Mouse (Mus musculus) yolk sac, embryonic 10.5 days (tissue): ENCODE data around the gene Gm20388.
"Not testable (repeated sequence)": the region's sequence is repeated elsewhere in the genome, so short reads cannot be mapped to it uniquely, and the experiment has no call there.

Source experiments
- DNase-seq: peaks from one replicate; pipeline ENCODE4 v3.0.0-alpha.2; 2017; ENCODE audit warnings: low spot score

Gm20388 gene

DNA sequence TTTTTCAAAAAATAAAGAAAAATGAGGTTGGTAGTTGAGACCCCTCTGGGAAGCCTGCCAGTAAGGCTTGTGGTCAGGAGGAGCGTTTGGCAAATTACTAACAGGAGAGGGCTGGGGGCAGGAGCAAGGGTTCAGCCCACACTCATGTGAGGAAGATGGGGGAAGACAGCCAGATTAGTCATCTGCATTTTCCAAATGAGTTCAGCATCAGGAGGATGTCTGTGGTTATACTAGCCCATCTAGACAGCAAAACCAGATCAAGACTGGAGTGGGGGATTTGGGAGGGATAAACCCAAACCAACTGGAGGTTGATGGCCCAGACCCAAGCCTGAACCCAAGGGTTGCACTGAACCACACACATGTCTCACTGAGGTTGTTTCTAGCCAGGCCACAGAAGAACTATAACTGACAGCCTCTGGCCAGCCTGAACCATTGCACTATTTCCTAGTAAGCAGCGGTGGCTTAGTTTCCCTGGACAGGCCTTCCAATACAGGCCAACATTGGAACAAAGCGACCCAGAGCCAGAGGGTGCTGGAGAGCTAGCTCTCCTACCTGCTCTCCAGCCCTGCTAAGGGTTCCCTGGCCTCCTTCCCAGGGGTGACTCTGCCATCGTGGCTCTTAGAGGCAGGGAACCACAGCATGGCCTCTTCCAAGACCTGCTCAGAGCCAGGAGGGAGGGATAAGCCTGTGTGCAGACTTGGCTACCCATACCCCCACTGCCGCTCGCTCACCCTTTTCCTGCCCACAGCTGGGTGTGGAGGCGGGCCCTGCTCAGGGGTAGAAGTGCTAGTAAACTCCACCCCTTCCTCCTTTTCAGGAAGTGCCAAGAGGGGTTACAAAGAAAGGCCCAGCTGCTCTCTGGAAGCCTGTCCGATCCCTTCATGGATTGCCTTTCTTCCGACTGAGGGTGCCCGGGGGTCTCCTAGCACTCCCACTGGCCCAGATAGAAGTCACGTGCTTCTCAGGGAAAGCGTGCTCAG lies 2645.7 kb downstream of the Gm20388 start:
- DNase-seq: no peak

DNA sequence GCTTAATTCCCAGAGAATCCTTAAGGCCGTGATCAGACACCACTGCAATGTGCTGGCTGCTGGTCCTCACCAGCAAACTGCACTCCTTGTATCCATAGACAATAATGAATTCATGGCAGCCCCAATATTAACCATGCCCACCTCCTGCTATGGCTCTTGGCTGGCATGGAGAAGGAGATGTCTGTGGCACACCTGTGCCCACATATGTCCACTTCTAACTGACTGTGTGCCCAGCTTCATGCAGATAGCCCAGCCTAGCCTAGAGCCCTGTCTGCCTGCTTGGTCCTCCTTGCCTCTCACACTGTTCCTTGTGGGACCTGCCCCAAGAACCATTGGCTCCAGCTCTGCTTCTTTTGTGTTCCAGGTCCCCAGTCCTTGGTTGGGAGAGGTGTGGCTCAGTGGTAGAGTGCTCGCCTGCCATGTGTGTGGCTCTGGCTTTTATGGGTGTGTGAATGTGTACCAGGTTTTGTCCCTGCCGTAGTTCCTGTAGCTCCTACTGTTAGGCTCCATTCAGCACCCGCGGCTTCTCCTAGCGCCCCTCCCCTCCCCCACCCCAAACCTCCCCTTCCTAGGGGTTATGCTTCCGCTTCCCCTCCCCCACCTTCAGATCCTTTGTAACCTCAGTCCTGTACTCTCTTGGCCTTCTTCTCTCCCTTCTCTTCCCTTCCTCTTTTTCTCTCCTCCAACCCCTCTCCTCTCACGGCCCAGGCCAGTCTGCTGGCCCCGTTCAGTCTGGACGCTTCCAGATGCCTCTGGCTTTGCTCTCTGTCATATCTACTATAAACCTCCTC lies 2646.8 kb downstream of the Gm20388 start:
- no peak for DNase-seq

DNA sequence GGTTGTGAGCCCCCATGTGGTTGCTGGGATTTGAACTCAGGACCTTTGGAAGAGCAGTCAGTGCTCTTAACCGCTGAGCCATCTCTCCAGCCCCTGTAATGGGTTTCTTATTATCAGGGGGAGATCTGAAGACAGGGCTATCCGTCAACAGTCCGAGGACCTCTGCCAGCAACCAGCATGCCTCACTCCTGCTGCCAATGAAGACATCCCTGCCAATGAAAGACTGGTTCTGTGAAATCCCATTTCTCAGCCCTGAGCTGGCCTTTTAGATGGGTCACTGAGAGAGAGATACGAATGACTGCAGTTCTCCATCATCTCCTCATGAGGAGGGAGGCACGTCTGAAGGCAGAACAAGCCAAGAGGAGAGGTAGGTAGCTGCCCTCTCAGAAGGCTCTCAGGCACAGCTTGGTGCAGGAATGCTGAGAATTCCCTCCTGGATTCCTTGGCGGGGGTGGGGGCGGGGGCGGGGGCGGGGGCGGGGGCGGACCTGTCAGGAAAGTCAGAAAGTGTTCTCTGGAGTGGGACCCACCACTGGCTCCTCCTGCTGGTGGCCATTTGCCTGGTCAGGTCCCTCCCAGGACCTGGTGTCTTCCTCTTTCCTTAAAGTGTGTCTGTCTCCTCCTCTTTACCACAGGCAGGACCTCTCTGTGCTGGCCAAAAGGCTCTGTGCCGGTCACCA lies 2648.2 kb downstream of the Gm20388 start:
- peak; percentile 84 for DNase-seq

DNA sequence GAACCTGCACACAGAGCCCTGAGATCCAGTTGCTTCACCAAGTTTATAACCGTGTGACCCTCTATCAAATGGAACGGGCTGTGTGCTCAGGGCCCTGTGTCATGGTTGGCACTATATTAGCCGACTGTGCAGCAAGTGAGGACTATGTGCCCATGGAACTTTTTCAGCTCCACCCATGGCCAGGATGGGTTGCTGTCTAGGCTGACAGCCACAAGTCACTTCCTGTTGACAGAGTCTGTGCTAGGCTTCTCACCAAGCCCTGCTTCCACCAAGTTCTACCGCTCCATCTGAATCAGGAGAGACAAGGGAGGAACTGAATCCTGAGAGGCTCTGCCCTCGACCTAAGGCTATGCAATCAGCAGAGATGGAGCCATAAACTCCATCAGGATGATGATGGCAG lies 2650.6 kb downstream of the Gm20388 start:
- DNase-seq: no peak

DNA sequence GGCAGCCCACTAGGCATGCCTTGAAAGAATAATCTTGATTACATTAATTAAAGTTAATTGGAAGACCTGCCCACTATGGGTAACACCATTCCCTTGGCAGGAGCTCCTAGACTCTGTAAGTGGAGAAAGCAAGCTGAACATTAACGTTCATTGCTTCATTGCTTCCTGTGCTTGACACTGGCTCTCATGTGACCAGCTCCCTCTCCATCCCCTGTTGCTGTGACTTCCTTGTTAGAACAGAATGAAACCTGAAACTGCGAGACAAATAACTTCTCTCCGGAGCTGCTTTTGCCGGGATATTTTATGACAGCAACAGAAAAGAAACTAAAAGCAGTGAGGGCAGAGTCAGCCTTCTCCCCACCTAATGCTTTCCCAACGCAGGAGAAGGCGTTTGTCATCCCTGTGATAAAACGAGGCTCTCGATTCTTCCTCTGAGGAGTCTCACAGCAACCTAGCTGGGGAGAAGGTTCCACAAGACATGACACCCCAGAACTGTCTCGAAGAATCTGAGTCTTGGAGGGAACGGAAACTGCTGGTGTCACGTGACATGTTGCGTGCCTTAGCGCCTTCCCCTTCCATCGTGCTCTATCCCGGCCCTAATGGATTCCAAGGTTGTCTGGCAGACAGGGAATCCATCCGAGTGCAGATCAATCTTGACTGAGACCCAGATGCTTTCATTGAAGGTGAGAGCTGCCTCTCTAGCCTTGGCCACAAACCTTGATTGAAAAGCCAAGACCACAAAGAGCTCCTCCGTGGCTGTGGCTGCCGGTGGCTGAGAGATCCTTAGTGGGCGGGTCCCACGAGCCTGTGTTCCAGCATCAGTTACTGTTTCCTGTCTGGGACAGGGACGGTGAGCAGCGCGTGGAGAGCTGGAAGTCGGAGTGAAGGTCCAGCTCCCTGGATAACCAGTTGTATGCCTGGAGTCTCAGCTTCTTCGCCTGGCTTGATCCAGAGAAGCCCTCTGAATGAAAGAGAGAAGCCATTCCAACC lies 2654.0 kb downstream of the Gm20388 start:
- no peak for DNase-seq

DNA sequence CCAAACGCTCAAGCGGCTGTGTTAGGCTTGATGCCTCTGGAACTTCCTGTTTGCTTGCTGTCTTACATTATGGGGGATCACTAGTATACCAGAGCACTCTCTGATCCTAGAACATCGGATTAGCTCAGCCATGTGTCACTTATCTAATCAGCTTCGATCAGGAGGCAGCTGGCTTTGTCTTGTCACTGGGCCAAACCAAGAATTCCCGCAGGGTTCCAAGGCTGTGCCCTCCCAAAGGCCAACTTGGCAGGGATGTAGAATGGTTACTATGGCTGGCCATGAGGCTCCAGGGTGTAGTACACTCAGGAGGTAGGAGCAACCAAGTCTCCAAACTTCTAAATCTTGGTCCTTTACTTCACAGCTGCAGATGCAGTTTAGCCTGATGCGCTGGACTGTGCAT lies 2656.1 kb downstream of the Gm20388 start:
- DNase-seq: no peak

DNA sequence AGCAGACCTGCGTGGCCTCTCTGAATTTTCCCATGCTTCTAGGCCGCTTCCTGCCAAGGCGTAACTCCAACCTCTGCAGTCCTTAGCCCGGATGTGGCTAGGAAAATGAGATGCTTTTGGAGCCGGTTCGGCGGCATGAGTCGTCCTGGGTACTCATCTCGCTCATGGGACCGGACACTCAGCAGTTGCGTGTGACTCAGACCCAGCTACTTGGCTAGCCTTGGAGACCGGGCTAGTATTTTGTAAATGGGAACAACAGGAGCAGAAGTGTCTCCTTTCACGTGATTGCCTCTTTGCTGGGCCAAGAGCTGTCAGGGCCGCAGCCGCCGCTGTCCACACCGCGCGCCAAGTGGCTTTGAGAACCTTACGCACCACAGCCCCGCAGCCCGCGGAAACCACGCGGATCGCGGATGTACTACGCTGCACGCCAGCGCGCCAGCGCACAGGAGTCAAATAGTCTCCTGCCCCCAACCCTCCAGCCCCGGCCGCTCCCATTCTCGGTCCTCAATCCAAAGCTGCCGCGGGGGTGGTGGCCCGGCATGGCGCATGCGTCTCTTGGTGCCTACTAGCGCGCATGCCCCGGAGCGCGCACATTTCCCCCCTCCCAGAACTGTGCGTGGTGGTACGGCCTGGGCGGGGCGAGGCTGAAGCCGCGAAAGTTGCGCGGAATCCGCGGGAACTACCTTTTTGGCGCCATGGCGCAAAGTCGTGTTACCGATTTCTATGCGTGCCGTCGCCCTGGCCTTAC lies 2656.9 kb downstream of the Gm20388 start, which contains the start of gene Cdt1:
Cdt1 (plus strand) TSS at position 655 of the 748 bp plus-strand sequence.
- peak; percentile 97 for DNase-seq

DNA sequence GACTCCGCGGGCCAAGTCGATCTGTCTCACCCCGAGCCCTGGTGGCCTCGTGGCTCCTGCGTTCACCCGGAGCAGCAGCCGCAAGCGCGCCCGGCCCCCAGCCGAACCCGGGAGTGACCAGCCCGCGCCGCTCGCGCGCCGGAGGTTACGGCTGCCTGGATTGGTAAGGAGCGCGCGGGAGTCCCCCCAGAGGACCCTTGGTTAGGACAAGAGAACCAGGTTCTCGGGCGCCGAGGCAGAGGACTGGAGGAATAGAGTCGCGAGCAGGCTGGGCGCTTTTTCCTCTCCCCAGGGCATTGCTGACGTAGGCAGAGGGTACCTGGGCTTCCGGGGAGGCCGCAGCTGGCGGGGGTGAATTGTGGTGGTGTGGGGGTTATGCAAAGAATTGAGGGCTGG lies 2657.5 kb downstream of the Gm20388 start:
- DNase-seq: no peak

DNA sequence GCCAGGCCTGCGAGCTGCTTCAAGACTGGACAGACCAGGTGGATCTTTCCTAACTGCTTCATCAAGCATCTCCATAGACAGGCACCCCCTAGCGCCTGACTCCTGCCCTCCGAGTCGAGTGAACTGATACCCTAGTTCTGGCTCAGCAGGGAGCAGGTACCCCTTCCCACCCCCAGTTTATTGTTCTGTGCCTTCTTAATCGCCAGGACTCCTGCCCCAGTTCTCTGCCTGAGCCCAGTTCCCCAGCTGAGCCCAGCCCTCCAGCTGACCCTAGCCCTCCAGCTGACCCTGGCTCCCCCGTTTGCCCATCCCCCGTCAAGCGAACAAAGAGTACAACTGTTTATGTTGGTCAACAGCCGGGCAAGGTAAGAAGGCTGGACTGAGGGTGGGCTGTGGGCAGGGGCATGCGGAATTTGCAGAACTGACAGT lies 2658.3 kb downstream of the Gm20388 start:
- DNase-seq: peak; percentile 51

DNA sequence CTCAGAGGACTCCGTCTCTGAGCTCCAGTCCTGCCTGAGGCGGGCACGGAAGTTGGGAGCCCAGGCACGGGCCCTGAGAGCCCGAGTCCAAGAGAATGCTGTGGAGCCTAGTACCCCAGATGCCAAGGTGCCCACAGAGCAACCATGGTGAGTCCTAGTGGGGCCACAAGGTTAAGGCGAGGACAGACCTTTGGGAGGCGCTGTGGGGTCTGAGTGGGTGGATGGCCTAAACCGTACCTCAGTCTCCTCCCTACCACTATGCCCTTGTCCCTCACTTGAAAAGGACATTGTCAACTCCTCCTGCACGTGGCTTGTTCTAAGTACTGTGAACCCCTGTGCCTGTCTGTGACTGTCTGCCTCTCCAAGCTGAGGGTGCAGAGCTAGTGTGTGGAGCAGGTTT lies 2658.7 kb downstream of the Gm20388 start:
- no peak for DNase-seq

DNA sequence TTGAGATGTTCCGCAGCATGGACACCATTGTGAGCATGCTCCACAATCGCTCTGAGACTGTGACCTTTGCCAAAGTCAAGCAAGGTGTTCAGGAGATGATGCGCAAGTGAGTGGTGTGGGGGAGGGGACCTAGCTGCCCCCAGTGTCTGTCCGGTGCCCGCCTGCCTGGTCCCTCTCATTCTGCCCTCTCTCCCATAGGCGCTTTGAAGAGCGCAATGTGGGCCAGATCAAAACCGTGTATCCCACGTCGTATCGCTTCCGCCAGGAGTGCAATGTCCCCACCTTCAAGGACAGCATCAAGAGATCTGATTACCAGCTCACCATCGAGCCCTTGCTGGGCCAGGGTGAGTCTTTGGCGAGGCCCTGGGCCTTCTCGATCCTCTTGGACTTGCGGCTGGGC lies 2659.4 kb downstream of the Gm20388 start:
- no peak for DNase-seq

DNA sequence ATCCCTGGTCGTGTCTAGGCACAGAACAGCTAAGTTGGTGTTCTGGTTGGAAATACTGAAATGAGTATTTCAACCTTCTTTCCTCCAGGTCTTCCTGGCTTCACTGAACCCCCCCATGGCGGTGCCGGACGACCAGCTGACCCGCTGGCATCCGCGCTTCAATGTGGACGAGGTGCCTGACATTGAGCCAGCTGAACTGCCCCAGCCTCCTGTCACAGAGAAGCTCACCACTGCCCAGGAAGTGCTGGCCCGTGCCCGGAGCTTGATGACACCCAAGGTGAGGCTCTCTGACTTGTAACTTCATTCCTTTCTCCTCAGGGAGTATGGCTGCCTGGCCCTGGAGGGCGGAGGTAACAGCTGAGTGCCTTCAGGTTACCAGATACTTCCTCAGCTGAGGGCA lies 2660.5 kb downstream of the Gm20388 start:
- DNase-seq: no peak

DNA sequence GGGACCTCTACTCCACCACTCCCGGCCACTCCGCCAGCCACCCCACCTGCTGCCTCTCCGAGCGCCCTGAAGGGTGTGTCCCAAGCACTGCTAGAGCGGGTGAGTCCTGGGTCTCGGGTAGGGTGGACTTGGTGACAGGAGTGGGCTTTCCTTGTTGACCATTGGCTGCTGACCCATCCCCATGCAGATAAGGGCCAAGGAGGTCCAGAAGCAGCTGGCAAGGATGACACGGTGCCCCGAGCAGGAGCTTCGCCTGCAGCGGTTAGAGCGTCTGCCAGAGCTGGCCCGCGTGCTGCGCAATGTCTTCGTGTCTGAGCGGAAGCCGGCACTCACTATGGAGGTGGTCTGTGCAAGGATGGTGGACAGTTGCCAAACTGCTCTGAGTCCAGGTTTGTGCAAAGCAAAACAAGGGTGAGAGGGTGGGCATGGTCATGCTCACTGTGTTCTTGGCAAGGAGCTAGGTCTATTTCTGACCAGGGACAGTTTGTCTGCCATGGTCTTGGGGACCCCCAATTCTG lies 2661.2 kb downstream of the Gm20388 start:
- no peak for DNase-seq

DNA sequence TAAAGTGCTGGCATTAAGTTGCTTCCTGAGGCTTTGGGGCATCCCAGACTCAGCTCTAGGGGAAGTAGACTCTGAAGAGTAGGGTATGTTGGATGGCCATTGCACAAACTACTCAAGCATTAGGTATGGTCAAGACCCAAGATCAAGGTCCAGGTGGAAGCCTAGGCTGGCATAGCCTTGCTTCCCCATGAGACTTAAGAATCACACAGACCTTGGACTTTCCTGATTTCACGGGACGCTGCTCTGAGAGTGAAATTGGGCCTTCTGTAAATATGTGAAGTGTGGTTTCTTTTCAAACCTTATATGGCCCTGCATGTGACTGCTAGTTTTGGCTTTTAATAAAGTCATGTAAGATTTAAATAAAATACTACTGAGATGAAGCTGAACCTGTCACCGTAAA lies 2662.1 kb downstream of the Gm20388 start:
- no peak for DNase-seq

DNA sequence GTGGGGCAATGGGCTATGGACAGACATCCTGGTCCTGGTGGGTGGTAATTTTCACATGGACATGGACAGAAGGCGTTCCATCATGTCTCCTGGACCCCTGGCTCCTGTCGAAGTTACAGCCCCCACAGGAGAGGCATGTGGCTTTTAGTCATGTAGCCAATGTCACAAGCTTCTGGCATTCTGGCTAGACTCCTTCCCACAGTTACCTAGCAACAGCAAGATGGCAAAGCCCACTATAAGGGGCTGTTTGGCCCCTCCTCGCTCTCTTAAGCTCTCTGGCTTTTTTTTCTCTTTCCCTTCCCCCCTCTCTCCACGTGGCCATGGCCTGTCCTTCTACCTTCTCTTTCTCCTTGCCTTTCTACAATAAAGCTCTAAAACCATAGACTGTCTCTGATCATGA lies 2662.5 kb downstream of the Gm20388 start:
- not testable (repeated sequence) for DNase-seq

DNA sequence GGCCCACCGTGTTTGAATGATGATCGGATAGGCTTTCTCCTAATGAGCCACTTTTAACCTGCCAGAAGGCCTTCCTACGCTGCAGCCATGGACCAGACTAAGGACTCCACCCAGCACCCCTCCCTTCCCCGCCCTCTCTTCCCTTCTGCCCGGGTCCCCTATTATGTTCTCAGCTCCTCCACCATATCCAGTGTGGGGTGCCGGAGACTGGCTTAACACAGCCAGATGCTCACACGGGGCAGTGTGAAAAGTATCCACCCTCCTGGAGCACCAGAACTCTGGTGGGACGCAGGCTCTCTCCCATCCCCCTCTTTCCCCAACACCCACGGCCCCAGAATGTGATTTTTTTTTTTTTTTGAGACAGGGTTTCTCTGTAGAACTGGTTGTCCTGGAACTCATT lies 2662.9 kb downstream of the Gm20388 start:
- peak; percentile 40 for DNase-seq

DNA sequence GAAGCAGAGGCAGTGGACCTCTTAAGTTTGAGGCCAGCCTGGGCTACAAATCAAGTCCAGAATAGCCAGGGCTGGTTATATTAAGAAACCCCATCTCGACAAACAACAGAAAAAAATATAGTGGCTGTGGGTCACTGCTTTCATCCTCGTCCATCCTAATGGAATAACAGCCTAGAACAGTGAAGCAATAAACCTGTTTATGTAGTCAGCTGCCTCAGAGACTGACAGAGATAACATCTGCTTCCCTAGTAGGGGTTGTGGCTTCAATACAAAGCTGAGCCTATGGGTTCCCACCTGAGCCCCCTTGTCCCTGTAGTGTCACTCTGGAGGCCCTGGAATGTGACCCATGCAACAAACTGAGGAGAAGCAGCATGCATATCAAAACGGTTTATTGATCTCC lies 2663.6 kb downstream of the Gm20388 start:
- DNase-seq: no peak

DNA sequence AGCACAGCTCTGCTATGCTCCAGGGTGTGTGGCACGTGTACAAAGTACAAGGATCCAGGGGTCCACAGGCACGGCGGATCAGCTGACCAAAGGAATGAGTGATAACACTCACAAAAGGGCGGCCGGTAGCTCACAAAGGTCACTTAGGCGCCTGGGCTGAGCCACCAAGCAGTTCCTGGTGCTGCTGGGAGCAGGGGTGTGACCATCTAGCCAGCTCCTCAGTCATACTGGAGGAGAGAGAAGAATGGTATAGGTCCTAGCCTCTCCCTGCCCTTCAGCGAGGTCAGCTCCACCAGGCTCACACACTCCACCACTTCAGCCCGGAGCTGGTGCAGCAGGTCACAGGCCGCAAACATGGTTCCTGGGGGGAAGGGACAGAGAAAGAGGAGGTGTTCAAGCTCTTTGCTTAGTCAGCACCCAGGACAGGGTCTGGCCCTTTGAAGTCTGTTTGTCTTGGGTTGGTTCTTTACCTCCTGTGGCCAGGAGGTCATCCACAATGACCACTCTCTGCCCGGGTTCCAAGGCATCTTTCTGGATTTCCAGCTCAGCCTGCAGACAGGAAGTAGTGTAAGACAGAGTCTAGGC lies 2664.1 kb downstream of the Gm20388 start:
- peak; percentile 93 for DNase-seq

DNA sequence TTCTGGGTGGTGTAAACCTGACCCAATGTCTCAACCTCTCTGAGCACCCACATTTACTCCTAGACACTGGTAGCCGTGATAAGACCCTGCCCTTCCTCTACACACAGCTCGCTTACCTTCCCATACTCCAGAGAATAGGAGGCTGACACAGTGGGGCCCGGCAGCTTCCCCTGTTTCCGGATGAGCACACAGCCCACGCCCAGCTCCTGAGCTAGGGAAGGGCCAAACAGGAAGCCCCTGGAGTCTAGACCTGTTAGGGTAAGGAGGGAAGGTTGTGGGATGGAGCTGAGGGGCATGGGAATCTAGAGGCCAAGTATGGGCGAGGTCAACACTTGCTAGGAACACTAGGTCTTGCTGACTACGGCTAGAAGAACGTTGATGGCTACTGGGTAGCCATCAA lies 2664.6 kb downstream of the Gm20388 start:
- DNase-seq: no peak
